Mouse (Mus musculus) gastrocnemius, adult 18-20 months (tissue): Measurements from ENCODE around the gene Hoxa10. TPM values are rescaled to one million over a fixed set of nuclear protein-coding genes. Genes with fewer than 3 reads are reported as not detected.

Experiments
- DNase-seq: peaks from one replicate; pipeline ENCODE4 v3.0.0; 2021; ENCODE audit warnings: low spot score
- total RNA-seq, 2 experiments: library from RNA; stranded (reverse); gene quantifications; 2 replicates each; pipeline ENCODE4 v1.2.3; 2021

The Hoxa10 gene
- total RNA-seq, 2 experiments from 2014 or later = 13.7 to 15.0 TPM

- no peak for DNase-seq
Observed at GRCm38 (mm10) chr6:52219234-52219942, 21.3 kb downstream of the Hoxa10 start.

GRCm38 (mm10) chr6:52218643-52219215, 21.9 kb downstream of the Hoxa10 start:
- DNase-seq = no peak

GRCm38 (mm10) chr6:52217895-52218642, 22.6 kb downstream of the Hoxa10 start:
- peak; percentile 9 for DNase-seq

GRCm38 (mm10) chr6:52217459-52217768, 23.2 kb downstream of the Hoxa10 start:
- peak; percentile 88 for DNase-seq

- DNase-seq = peak; percentile 50
Observed at GRCm38 (mm10) chr6:52216691-52217458, 23.8 kb downstream of the Hoxa10 start.

GRCm38 (mm10) chr6:52215771-52216535, 24.7 kb downstream of the Hoxa10 start:
- peak; percentile 7 for DNase-seq

- DNase-seq = peak; percentile 3
Observed at GRCm38 (mm10) chr6:52215070-52215469, 25.6 kb downstream of the Hoxa10 start.

GRCm38 (mm10) chr6:52214271-52214670, 26.4 kb downstream of the Hoxa10 start:
- peak; percentile 1 for DNase-seq

- DNase-seq = peak; percentile 78
Observed at GRCm38 (mm10) chr6:52213119-52213986, 27.3 kb downstream of the Hoxa10 start, which contains the start of the genes Hoxa3 and Gm28308. TSS of gene Hoxa3 (minus strand) at chr6:52213336. TSS of gene Gm28308 (minus strand) at chr6:52213339.

- peak; percentile 30 for DNase-seq
Observed at GRCm38 (mm10) chr6:52212556-52213118, 28.0 kb downstream of the Hoxa10 start.

- DNase-seq = no peak
Observed at GRCm38 (mm10) chr6:52211961-52212360, 28.7 kb downstream of the Hoxa10 start.

- DNase-seq = peak; percentile 80
Observed at GRCm38 (mm10) chr6:52211170-52211935, 29.3 kb downstream of the Hoxa10 start.

- DNase-seq = peak; percentile 1
Observed at GRCm38 (mm10) chr6:52209685-52210046, 31.0 kb downstream of the Hoxa10 start.

- no peak for DNase-seq
Observed at GRCm38 (mm10) chr6:52208868-52209684, 31.6 kb downstream of the Hoxa10 start.

- DNase-seq = peak; percentile 53
Observed at GRCm38 (mm10) chr6:52208072-52208867, 32.4 kb downstream of the Hoxa10 start, which contains the start of gene Hoxa6. TSS of gene Hoxa6 (minus strand) at chr6:52208722.

- DNase-seq = no peak
Observed at GRCm38 (mm10) chr6:52207684-52207976, 33.0 kb downstream of the Hoxa10 start.
